Mouse (Mus musculus) hindbrain, embryonic 16.5 days (tissue): ENCODE data around the gene Cybc1. TPM values are rescaled to one million over a fixed set of nuclear protein-coding genes. Genes with fewer than 3 reads are reported as not detected.

Experiments used
- polyA plus RNA-seq: library from polyadenylated mRNA; unstranded; fragments of >200 nt; fragmentation: Nextera tagmentation; extraction: Ambion mirVana; gene quantifications from 2 replicates; pipeline ENCODE4 v1.2.1, GENCODE M21; 2015

The Cybc1 gene
- polyA plus RNA-seq, 1 experiment from 2014 or later = 36.8 TPM

Other genes with a start within 250 kb of the Cybc1 start
- 124 and 141 TPM in 2 replicates for gene Csnk1d, start 238.0 kb downstream of the Cybc1 start, polyA plus RNA-seq
- 0.29 TPM in 1 of 2 replicates, not detected in the other for gene Cd7, start 189.9 kb downstream of the Cybc1 start, polyA plus RNA-seq
- not detected in 2 replicates for gene Sectm1b, start 165.8 kb downstream of the Cybc1 start, polyA plus RNA-seq
- not detected in 2 replicates for gene Sectm1a, start 148.1 kb downstream of the Cybc1 start, polyA plus RNA-seq
- gene Tex19.2, start 110.6 kb downstream of the Cybc1 start, polyA plus RNA-seq = not detected in 2 replicates
- gene Tex19.1, start 83.2 kb downstream of the Cybc1 start, polyA plus RNA-seq = not detected in 2 replicates
- gene Uts2r, start 69.1 kb downstream of the Cybc1 start, polyA plus RNA-seq = 0.73 and 0.89 TPM in 2 replicates
- gene Hexdc, start 24.9 kb downstream of the Cybc1 start, polyA plus RNA-seq = 31.4 and 37.9 TPM in 2 replicates
- 32.7 and 33.3 TPM in 2 replicates for gene Ogfod3, start 24.6 kb downstream of the Cybc1 start, polyA plus RNA-seq
- gene Narf, start 7.9 kb upstream of the Cybc1 start, polyA plus RNA-seq = 85.9 and 89.8 TPM in 2 replicates
- 11.6 and 12.5 TPM in 2 replicates for gene Foxk2, start 30.7 kb upstream of the Cybc1 start, polyA plus RNA-seq
- 87.3 and 90.0 TPM in 2 replicates for gene Wdr45b, start 125.1 kb upstream of the Cybc1 start, polyA plus RNA-seq
- gene Rab40b, start 158.9 kb upstream of the Cybc1 start, polyA plus RNA-seq = 13.6 and 14.1 TPM in 2 replicates
- gene Fn3krp, start 192.1 kb upstream of the Cybc1 start, polyA plus RNA-seq = 8.3 and 12.2 TPM in 2 replicates
- gene Fn3k, start 205.6 kb upstream of the Cybc1 start, polyA plus RNA-seq = 7.7 and 7.8 TPM in 2 replicates
- gene Tbcd, start 222.6 kb upstream of the Cybc1 start, polyA plus RNA-seq = 60.8 and 64.2 TPM in 2 replicates